Mouse (Mus musculus) heart, postnatal 0 days (tissue): ENCODE data around the gene Rp9. TPM values are rescaled to one million over a fixed set of nuclear protein-coding genes. Genes with fewer than 3 reads are reported as not detected.

Experiments used
- ATAC-seq: fragments of 200-750 bp; cut with Nextera tagmentation; 2 replicates; pipeline ENCODE4 v1.8.0; 2017; ENCODE audit warnings: low read depth, moderate number of reproducible peaks, moderate library complexity; ENCODE audit not compliant: insufficient read depth
- DNase-seq: peaks from one replicate; pipeline ENCODE4 v3.0.0-alpha.2; 2016; ENCODE audit warnings: low spot score
- H3K27ac ChIP-seq: fragments of 300-500 bp; sonication (generic); 2 replicates; pipeline ENCODE4 v1.5.1; 2014; ENCODE audit warnings: low read depth, mild to moderate bottlenecking
- H3K27me3 ChIP-seq: fragments of 300-500 bp; sonication (generic); 2 replicates; pipeline ENCODE4 v1.6.1; 2014; ENCODE audit warnings: low read length, mixed read lengths; ENCODE audit not compliant: control insufficient read depth, insufficient read depth
- H3K36me3 ChIP-seq: fragments of 300-500 bp; sonication (generic); replicated peaks from 2 replicates; pipeline ENCODE4 v1.6.1; 2014; ENCODE audit warnings: low read length, mixed read lengths; ENCODE audit not compliant: control insufficient read depth, insufficient read depth
- H3K4me1 ChIP-seq: fragments of 300-500 bp; sonication (generic); 2 replicates; pipeline ENCODE4 v1.6.1; 2014; ENCODE audit warnings: antibody characterized with exemption; ENCODE audit not compliant: control insufficient read depth, insufficient read depth
- H3K4me2 ChIP-seq: fragments of 300-500 bp; sonication (generic); 2 replicates; pipeline ENCODE4 v1.6.1; 2014; ENCODE audit warnings: low read depth, mild to moderate bottlenecking, low read length, moderate library complexity
- H3K4me3 ChIP-seq: fragments of 300-500 bp; sonication (generic); 2 replicates; pipeline ENCODE4 v1.5.1; 2014; ENCODE audit warnings: low read depth, low read length
- H3K9ac ChIP-seq: fragments of 300-500 bp; sonication (generic); replicated peaks from 2 replicates; pipeline ENCODE4 v1.6.1; 2014; ENCODE audit warnings: low read depth, low read length, mixed read lengths
- H3K9me3 ChIP-seq: fragments of 300-500 bp; sonication (generic); replicated peaks from 2 replicates; pipeline ENCODE4 v1.6.1; 2016; ENCODE audit warnings: low read length; ENCODE audit not compliant: control insufficient read depth
- CTCF ChIP-seq: IDR thresholded peaks from 2 replicates; pipeline ENCODE4 v1.5.1; 2016; ENCODE audit warnings: antibody characterized with exemption, control low read depth, low read depth
- EP300 ChIP-seq: IDR thresholded peaks from 2 replicates; pipeline ENCODE4 v1.6.1; 2016; ENCODE audit warnings: antibody characterized with exemption, low read depth
- WGBS: fragments of 180-500 bp; shearing (Covaris S2); extraction: QIAGEN DNeasy Blood & Tissue Kit; methylation state at CpG from one replicate; pipeline ENCODE4 v1.1.7; 2014; 5-methylcytosine and 5-hydroxymethylcytosine counted together
- polyA plus RNA-seq: library from polyadenylated mRNA; unstranded; fragments of >200 nt; fragmentation: Nextera tagmentation; extraction: Ambion mirVana; gene quantifications from 2 replicates; pipeline ENCODE4 v1.2.1, GENCODE M21; 2015
- total RNA-seq: library from RNA; depleted of rRNA; stranded (reverse); fragments of >200 nt; gene quantifications from 2 replicates; pipeline ENCODE4 v1.2.3, GENCODE M21; 2014; ENCODE audit warnings: low replicate concordance

Gene Rp9
- total and polyA plus RNA-seq, 2 experiments from 2014 or later = 41.5 to 50.9 TPM

GRCm38 (mm10) chr9:22497021-22497767 is 27.7 kb upstream of the Rp9 start:
- Histone ChIP-seq H3K9me3 (no peaks in the 10 kb centered on the region), H3K27me3 (no peaks in the 10 kb centered on the region), H3K27ac (no peak overlapping the region), H3K4me3 (no peak overlapping the region), H3K4me1 (no peaks in the 10 kb centered on the region), H3K36me3 (no peaks in the 10 kb centered on the region), H3K9ac (no peak overlapping the region), H3K4me2 (no peak overlapping the region)
- TF ChIP-seq EP300 = no peak
- no peak for ATAC-seq
- DNase-seq = no peak
- WGBS = 67% methylated on average over 6 of the region's 6 CpGs

- no peaks in the 10 kb centered on the region for H3K9me3 ChIP-seq
- no peak overlapping the region for H3K9ac ChIP-seq
- H3K27ac ChIP-seq = no peak overlapping the region
- no peak for TF ChIP-seq EP300
- no peak for TF ChIP-seq CTCF
- no peaks in the 10 kb centered on the region for H3K27me3 ChIP-seq
- DNase-seq (no peak), ATAC-seq (no peak)
- H3K36me3 ChIP-seq = no peaks in the 10 kb centered on the region
- WGBS = 83% methylated on average over 2 of the region's 2 CpGs
- no peaks in the 10 kb centered on the region for H3K4me1 ChIP-seq
- H3K4me2 ChIP-seq = no peak overlapping the region
- no peak overlapping the region for H3K4me3 ChIP-seq
These were observed 25.6 kb upstream of the Rp9 start for GRCm38 (mm10) chr9:22495133-22495532.

GRCm38 (mm10) chr9:22494203-22494807 is 24.8 kb upstream of the Rp9 start:
- WGBS = 81% methylated on average over 9 of the region's 9 CpGs
- H3K9ac ChIP-seq = no peak overlapping the region
- H3K4me1 ChIP-seq = no peaks in the 10 kb centered on the region
- no peak overlapping the region for H3K4me3 ChIP-seq
- DNase-seq (no peak), ATAC-seq (no peak)
- H3K27me3 ChIP-seq = no peaks in the 10 kb centered on the region
- H3K9me3 ChIP-seq = no peaks in the 10 kb centered on the region
- TF ChIP-seq CTCF = no peak
- no peak for TF ChIP-seq EP300
- no peak overlapping the region for H3K27ac ChIP-seq
- H3K36me3 ChIP-seq = no peaks in the 10 kb centered on the region
- no peak overlapping the region for H3K4me2 ChIP-seq

- H3K9me3 ChIP-seq = no peaks in the 10 kb centered on the region
- H3K4me3 ChIP-seq = no peak overlapping the region
- H3K4me2 ChIP-seq = no peak overlapping the region
- H3K36me3 ChIP-seq = no peaks in the 10 kb centered on the region
- TF ChIP-seq CTCF = no peak
- TF ChIP-seq EP300 = no peak
- ATAC-seq (no peak), DNase-seq (no peak)
- H3K27me3 ChIP-seq = no peaks in the 10 kb centered on the region
- H3K4me1 ChIP-seq = no peaks in the 10 kb centered on the region
- H3K27ac ChIP-seq = no peak overlapping the region
- WGBS = 50% methylated on average over 9 of the region's 9 CpGs
- no peak overlapping the region for H3K9ac ChIP-seq
These were observed 19.4 kb upstream of the Rp9 start for GRCm38 (mm10) chr9:22488963-22489362.

- no peak for TF ChIP-seq CTCF
- no peak for TF ChIP-seq EP300
- H3K9me3 ChIP-seq = no peaks in the 10 kb centered on the region
- no peak overlapping the region for H3K9ac ChIP-seq
- no peak overlapping the region for H3K4me3 ChIP-seq
- ATAC-seq (no peak), DNase-seq (no peak)
- no peaks in the 10 kb centered on the region for H3K27me3 ChIP-seq
- no peak overlapping the region for H3K27ac ChIP-seq
- 85% methylated on average over 7 of the region's 7 CpGs for WGBS
- H3K4me2 ChIP-seq = no peak overlapping the region
- no peaks in the 10 kb centered on the region for H3K36me3 ChIP-seq
- no peaks in the 10 kb centered on the region for H3K4me1 ChIP-seq
These were observed 16.7 kb upstream of the Rp9 start for GRCm38 (mm10) chr9:22486211-22486610.
